Mouse (Mus musculus): Measurements from ENCODE around the gene Dmgdh.

Dmgdh gene

DNA sequence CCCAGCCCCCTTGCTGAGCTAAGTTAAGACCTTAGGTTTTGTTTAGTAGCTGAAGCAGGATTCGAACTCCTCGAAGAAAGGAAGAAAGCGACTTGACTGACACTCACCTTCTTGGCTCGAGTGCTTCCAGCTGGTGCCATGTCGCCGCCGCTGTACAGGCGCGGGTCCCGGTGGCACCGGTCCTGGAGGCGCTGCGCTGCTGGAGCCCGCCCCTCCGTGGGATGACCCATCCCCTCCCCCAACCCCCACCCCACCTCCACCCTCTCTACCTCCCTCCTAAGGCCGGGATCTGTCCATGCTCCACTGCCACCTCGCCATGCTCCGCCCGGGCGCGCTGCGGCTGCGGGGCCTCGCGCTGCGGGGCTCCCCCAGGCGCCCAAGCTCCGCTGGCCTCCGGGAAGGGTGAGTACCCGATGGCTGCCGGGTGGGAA, at the start of gene Dmgdh, which contains the start of gene Bhmt2:
TSS of gene Dmgdh (plus strand) at position 303 of the 431 bp plus-strand sequence.
TSS of gene Bhmt2 (minus strand) at position 172 of the 431 bp plus-strand sequence.
- no peak for DNase-seq (ENCODE audit: low read depth, low spot score)

DNA sequence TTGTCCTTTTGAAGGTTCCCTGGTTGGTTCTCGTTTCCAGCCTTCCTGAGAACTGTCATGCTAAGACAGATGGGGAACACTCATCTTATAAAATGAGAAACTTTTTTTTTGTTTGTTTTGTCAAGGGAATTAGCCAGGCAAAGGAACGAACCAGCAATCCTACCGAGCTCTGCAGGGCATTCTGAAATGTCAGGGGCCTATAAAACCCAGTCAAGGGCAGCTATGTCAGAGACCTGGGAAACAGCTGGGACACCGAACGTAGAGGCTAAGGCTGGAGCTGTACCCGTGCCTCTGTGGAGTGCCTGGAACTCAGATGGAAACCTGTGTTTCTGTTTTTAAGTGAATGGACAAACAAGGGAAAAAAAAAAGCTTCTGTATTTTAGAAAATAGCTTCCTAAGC, 45.4 kb upstream of the Dmgdh start:
- no peak for DNase-seq (ENCODE audit: low read depth, low spot score)

DNA sequence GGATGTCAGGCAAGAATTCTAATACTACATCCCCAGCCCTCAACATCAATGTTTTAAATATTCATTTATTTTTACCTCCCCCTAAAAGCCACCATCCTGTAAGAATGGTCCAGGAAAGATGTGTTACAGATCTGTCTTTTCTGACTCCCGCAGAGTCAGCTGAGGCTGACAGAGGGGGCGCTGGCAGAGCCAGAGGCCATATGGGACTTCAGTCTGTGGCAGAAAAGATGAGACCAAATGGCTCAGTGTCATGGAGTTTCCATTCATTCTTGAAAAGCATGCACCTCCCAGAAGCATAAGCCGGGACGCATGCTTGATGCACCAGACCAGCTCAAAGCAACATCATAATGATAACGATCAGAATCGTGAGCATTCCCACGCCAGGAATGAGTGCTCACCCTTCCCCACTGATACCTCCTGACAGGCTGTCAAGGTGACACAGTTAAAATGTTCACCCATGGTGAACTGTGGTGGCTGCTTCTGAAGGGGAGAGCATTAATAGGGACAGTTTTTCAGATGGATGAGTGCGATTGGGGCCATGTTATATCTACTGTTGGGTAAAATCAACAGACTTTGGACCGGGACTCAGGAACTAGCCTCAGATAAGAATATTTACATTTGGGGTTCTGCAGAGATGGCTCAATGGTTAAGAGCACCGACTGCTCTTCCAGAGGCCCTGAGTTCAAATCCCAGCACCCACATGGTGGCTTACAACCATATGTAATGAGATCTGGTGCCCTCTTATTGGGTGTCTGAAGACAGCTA, 43.1 kb upstream of the Dmgdh start:
- no peak for DNase-seq (ENCODE audit: low read depth, low spot score)

- DNase-seq (ENCODE audit: low read depth, low spot score), result no peak
Observed at GRCm38 (mm10) chr13:93632927-93633326, 41.3 kb upstream of the Dmgdh start.

- DNase-seq (ENCODE audit: low read depth, low spot score), result no peak
Observed at GRCm38 (mm10) chr13:93636561-93636960, 37.7 kb upstream of the Dmgdh start.

GRCm38 (mm10) chr13:93637282-93638245, 36.7 kb upstream of the Dmgdh start, which contains the start of gene Bhmt:
Gene Bhmt (minus strand): TSS chr13:93637961.
- DNase-seq (ENCODE audit: low read depth, low spot score), result no peak

GRCm38 (mm10) chr13:93639636-93640035, 34.6 kb upstream of the Dmgdh start:
- DNase-seq (ENCODE audit: low read depth, low spot score), result no peak

- no peak for DNase-seq (ENCODE audit: low read depth, low spot score)
Observed at GRCm38 (mm10) chr13:93648387-93649130, 25.7 kb upstream of the Dmgdh start.

- no peak for DNase-seq (ENCODE audit: low read depth, low spot score)
Observed at GRCm38 (mm10) chr13:93653382-93653781, 20.9 kb upstream of the Dmgdh start.

DNA sequence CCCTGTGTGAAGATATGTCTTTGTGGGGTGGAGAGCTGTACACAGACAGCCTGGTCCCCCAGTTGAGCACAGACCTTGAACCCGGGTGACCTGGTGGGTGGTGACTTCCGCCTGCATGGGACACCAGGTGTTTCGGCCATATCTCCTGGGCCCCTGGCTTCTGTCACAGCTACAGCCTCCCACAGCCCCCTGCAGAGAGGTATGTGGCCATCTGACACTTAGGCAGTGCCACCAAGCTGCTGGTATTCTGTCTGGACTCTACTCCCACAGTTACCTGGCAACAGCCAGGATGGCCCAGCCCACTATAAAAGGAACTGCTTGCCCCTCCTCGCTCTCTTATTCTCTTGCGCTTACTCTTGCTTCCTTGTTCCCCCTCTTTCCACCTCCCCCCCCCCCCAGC, 16.3 kb upstream of the Dmgdh start:
- DNase-seq (ENCODE audit: low read depth, low spot score), result no peak

DNA sequence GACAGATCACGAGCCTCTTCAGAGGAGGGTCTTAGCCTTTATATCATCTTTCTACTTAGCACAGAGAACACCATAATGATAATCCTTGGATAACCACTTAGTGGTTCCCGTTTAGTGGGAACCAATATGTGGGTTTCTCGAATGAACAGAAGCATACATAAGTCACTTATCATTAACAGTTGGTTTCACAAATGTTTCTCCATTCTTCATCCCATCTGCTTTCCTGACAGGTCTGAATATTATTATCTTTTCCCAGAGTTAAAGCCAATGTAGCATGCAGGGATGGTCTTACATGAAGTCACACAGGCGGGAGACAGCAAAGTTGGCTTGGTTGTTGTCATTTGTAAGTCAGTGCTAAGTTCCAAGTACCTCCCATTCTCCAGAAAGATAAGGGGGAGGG, 6.6 kb upstream of the Dmgdh start:
- no peak for DNase-seq (ENCODE audit: low read depth, low spot score)

DNA sequence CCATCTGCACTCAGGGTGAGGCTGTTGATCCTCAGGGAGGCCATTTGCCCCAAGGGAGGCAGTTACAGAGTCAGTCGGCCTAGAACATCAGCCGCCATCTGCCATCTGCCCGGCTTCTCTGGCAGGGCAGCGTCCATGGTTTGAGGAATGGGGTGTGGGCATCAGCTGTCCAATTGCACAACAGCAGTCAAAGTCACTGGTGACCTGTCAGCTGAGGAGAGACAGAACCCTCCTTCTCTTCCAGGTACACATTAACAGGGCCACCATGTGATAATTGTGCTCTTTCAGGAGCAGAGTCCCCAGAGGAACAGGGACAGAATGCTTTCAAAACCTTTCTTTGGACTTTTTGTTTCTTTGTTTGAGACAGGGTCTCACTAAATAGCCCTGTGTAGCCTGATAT, 1.9 kb upstream of the Dmgdh start:
- DNase-seq (ENCODE audit: low read depth, low spot score), result no peak

- DNase-seq (ENCODE audit: low read depth, low spot score), result no peak
Observed at GRCm38 (mm10) chr13:93673296-93673695, 937 bp upstream of the Dmgdh start.

- DNase-seq (ENCODE audit: low read depth, low spot score), result no peak
Observed at GRCm38 (mm10) chr13:93676864-93677263, 2.6 kb downstream of the Dmgdh start.

GRCm38 (mm10) chr13:93683336-93683735, 9.1 kb downstream of the Dmgdh start:
- no peak for DNase-seq (ENCODE audit: low read depth, low spot score)

DNA sequence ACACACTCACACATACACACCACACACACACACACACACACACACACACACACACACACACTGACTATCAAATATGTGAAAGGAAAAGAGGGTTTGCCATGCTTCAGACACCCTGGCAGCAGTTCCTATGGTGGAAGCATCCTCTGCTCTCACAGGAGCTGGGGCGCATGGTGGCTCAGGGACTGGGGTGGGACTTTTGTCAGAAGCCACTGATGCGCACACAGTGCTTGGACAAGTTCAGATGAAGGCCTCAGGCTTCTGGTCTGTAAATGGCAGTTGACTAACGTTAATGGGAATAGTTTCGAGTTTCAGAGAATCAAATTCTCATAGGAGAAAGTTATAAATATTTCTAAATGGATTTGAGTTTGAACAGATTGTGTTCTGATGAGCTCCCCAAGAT, 11.0 kb downstream of the Dmgdh start:
- no peak for DNase-seq (ENCODE audit: low read depth, low spot score)

- no peak for DNase-seq (ENCODE audit: low read depth, low spot score)
Observed at GRCm38 (mm10) chr13:93687321-93687720, 13.1 kb downstream of the Dmgdh start.

DNA sequence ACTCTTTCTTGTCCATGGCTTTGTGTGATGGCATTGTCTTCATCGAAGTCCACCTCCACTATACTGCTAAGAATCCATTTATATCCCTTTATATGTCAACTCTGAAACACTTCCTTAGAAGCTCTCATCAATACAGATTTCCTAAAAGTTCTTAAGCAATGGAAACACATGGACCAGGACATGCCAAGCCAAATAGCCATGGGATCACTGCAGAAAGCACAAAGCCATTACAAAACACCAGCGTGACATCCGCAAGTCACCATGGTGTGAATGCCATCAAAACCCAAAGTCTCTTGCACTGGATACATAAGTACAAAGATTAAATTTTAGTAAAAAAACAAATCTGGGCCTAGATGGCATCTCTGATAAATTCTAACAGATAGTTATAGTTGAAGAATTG, 15.3 kb downstream of the Dmgdh start:
- no peak for DNase-seq (ENCODE audit: low read depth, low spot score)

DNA sequence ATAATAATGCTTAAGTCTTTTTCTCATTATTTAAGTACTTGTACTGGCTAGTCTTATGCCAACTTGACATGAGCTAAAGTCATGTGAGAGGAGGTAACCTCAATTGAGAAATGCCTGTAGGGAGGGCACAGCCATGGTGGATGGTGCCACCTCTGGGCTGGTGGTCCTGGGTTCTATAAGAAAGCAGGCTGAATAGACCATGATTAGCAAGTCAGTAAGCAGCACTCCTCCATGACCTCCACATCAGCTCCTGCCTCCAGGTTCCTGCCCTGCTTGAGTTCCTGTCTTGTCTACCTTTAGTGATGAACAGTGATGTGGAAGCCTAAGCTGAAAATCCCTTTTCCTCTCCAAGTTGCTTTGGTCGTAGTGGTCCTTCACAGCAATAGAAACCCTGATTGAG, 16.6 kb downstream of the Dmgdh start:
- no peak for DNase-seq (ENCODE audit: low read depth, low spot score)

DNA sequence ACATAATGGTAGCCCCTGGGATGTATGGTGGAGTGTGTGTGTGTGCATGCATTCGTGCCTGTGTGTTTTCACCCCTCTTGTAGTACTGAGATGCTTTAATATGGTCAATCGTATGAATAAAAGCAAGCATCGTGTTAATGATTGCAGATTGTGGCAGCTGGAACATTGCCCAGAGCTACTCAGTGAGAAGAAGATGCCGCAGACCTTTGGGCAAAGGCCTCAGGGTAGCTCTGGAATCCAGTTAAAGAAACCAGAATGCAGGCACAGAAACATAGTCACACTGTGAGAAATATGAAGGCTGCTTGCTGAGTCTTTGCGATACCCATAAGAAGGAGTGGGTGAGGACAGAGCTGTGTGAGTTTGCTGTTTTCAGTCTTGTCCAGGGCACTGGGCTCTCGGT, 24.6 kb downstream of the Dmgdh start:
- DNase-seq (ENCODE audit: low read depth, low spot score), result no peak

- no peak for DNase-seq (ENCODE audit: low read depth, low spot score)
Observed at GRCm38 (mm10) chr13:93705697-93706096, 31.5 kb downstream of the Dmgdh start.

DNA sequence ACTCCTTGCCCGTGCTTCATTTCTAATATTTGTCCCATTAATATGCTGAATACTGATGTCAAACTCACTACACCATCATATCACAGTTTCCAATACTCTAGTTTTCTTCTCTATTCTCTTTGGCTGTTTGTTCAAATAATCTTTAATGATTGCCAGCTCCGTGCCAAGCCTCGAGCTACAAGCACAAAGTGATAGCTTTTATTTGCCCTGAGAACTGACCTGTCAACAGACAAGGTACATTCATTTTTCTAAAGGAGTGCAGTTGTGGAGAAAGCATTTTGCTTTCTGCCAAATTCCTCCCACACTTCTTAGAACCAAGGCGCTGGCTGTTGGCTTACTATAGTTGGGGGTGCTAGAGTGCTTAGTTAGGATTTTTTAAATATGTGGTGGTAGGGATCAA, 33.0 kb downstream of the Dmgdh start:
- no peak for DNase-seq (ENCODE audit: low read depth, low spot score)
